In genomic region chr3:75517631-75518250, GRCm38 (mm10) we compare ENCODE assay signal across 9 mouse cellular contexts. TPM values are rescaled to one million over a fixed set of nuclear protein-coding genes. Genes with fewer than 3 reads are reported as not detected.
DNase-seq lines count a peak whose midpoint lies in the region; ATAC-seq and TF ChIP-seq lines count a peak whose summit lies in the region.
"Had no signal": no experiment of that assay in that cellular context is flagged by ENCODE, and none has a peak within 500 bp of the region (broad histone marks: within the 10 kb centered on the region; RNA-seq: fewer than 3 reads in every experiment).

No protein-coding gene starts in this region.

- H3K4me3 ChIP-seq in cerebellum, adult 2 months (replicated peaks; ENCODE audit: insufficient read depth, low read depth, low read length), result no peak overlapping the region
- no peak overlapping the region for H3K4me3 ChIP-seq in lung, adult 2 months (replicated peaks; ENCODE audit: extremely low read depth, low read depth, low read length)
- H3K4me3 ChIP-seq in spleen, adult 2 months (ENCODE audit: extremely low read depth, insufficient read depth, insufficient read length), result no peak overlapping the region

- WGBS in cerebellum, adult 2 months, result 79% methylated on average over 7 of the region's 7 CpGs
- WGBS in lung, adult 2 months, result 78% methylated on average over 7 of the region's 7 CpGs
- 78% methylated on average over 7 of the region's 7 CpGs for WGBS in spleen, adult 2 months

- no peak overlapping the region for H3K27ac ChIP-seq in cerebellum, adult 2 months (ENCODE audit: insufficient read depth, low read length)
- no peak overlapping the region for H3K27ac ChIP-seq in spleen, adult 2 months (ENCODE audit: insufficient read depth, low read length)

- TF ChIP-seq CTCF in cerebellum, adult 2 months (IDR thresholded peaks at IDR 0.05; ENCODE audit: borderline replicate concordance, insufficient read depth, low read depth, low read length), result peak; percentile 37; the same call in 1 of the 2 replicates
- TF ChIP-seq CTCF in lung, adult 2 months (IDR thresholded peaks at IDR 0.05; ENCODE audit: insufficient read depth, low read length), result peak; percentile 31; the same call in 1 of the 2 replicates
- peak; percentile 35; the same call in 1 of the 2 replicates for TF ChIP-seq CTCF in spleen, adult 2 months (IDR thresholded peaks at IDR 0.05; ENCODE audit: extremely low read depth, insufficient read depth, insufficient read length, insufficient replicate concordance)

- peak; percentile 87 for ATAC-seq in CD4-positive, CD25-positive, alpha-beta regulatory T cell, adult 4 months

- TF ChIP-seq POLR2A in cerebellum, adult 2 months (IDR thresholded peaks at IDR 0.05; ENCODE audit: borderline replicate concordance, insufficient read depth, low read length), result no peak
- TF ChIP-seq POLR2A in lung, adult 2 months (IDR thresholded peaks at IDR 0.05; ENCODE audit: borderline replicate concordance, extremely low read depth, low read depth, low read length), result no peak
- TF ChIP-seq POLR2A in spleen, adult 2 months (IDR thresholded peaks at IDR 0.05; ENCODE audit: low read depth, low read length), result no peak

- H3K36me3 ChIP-seq in spleen, adult 2 months (ENCODE audit: control insufficient read depth, insufficient read depth, low read length), result peaks cover 18% of the 10 kb centered on the region

- DNase-seq in cerebellum, adult 2 months, result peak; percentile 8 to 14
- no peak for DNase-seq in cerebellum, adult 9-11 months
- peak; percentile 8 for DNase-seq in cerebellum, adult 8-10 months
- DNase-seq in gastrocnemius, postnatal 10 days, result peak; percentile 59
- peak; percentile 12 to 69 for DNase-seq in layer of hippocampus, adult 18-20 months (ENCODE audit: low spot score in 2 of 2)
- peak; percentile 36 for DNase-seq in lung, adult 2 months
- DNase-seq in spleen, adult 2 months (ENCODE audit: low read depth in 1 of 2, low spot score in 2 of 2), result peak; percentile 17 to 66

- H3K4me1 ChIP-seq in cerebellum, adult 2 months (ENCODE audit: control insufficient read depth, insufficient read depth, low read length), result no peaks in the 10 kb centered on the region
- H3K4me1 ChIP-seq in lung, adult 2 months (ENCODE audit: control insufficient read depth, insufficient read depth, low read length), result no peaks in the 10 kb centered on the region
- H3K4me1 ChIP-seq in spleen, adult 2 months (ENCODE audit: control insufficient read depth, insufficient read depth, insufficient read length), result no peaks in the 10 kb centered on the region

- no peaks in the 10 kb centered on the region for H3K27me3 ChIP-seq in cerebellum, adult 2 months (ENCODE audit: control insufficient read depth, insufficient read depth, low read length)
- no peaks in the 10 kb centered on the region for H3K27me3 ChIP-seq in spleen, adult 2 months (ENCODE audit: control insufficient read depth, insufficient read depth, low read length)

RNA-seq across cellular contexts. Expression of gene Wdr49, which starts 35.8 kb away (rescaled TPM):
- 0.16 and 0.23 TPM in 2 replicates for polyA plus RNA-seq in cerebellum, adult 2 months (2012; rRNA removed)
- under 1 TPM in 1 of 2 experiments, not detected in 1; 0.22 TPM for polyA plus RNA-seq in CD4-positive, CD25-positive, alpha-beta regulatory T cell, adult 4 months (2017; shearing (Covaris generic))
- not detected for total RNA-seq in gastrocnemius, postnatal 10 days (2021)
- total RNA-seq in layer of hippocampus, adult 18-20 months (2021), result 1 to 10 TPM in 1 of 2 experiments, under 1 TPM in 1; 0.68 to 1.4 TPM
- not detected in 2 replicates for polyA plus RNA-seq in lung, adult 2 months (2012; rRNA removed)
- not detected in 2 replicates for polyA plus RNA-seq in spleen, adult 2 months (2012; rRNA removed)
- polyA plus RNA-seq: stomach, embryonic 16.5 days had no signal

RNA-seq across cellular contexts. Expression of gene Pdcd10, which starts 38.9 kb away (rescaled TPM):
- polyA plus RNA-seq in cerebellum, adult 2 months (2012; rRNA removed), result 39.9 and 41.7 TPM in 2 replicates
- polyA plus RNA-seq in CD4-positive, CD25-positive, alpha-beta regulatory T cell, adult 4 months (2017; shearing (Covaris generic)), result 100 to 1,000 TPM; 162 to 251 TPM
- total RNA-seq in gastrocnemius, postnatal 10 days (2021), result 10 to 100 TPM; 25.8 to 28.8 TPM
- total RNA-seq in layer of hippocampus, adult 18-20 months (2021), result 10 to 100 TPM; 52.3 to 53.4 TPM
- 2.4 and 7.4 TPM in 2 replicates for polyA plus RNA-seq in lung, adult 2 months (2012; rRNA removed)
- polyA plus RNA-seq in spleen, adult 2 months (2012; rRNA removed), result 2.4 and 4.1 TPM in 2 replicates

RNA-seq across cellular contexts. Expression of gene Serpini1, which starts 39.6 kb away (rescaled TPM):
- 79.6 and 83.3 TPM in 2 replicates for polyA plus RNA-seq in cerebellum, adult 2 months (2012; rRNA removed)
- 10 to 100 TPM; 16.6 to 19.3 TPM for polyA plus RNA-seq in CD4-positive, CD25-positive, alpha-beta regulatory T cell, adult 4 months (2017; shearing (Covaris generic))
- 1 to 10 TPM in 1 of 2 experiments, under 1 TPM in 1; 0.75 to 1.0 TPM for total RNA-seq in gastrocnemius, postnatal 10 days (2021)
- 100 to 1,000 TPM; 203 to 215 TPM for total RNA-seq in layer of hippocampus, adult 18-20 months (2021)
- polyA plus RNA-seq in lung, adult 2 months (2012; rRNA removed), result 0.07 and 0.19 TPM in 2 replicates
- 0.72 and 0.92 TPM in 2 replicates for polyA plus RNA-seq in spleen, adult 2 months (2012; rRNA removed)
